In genomic region chrX:44789761-44790411, GRCm38 (mm10) we compare ENCODE assay signal across 8 mouse cellular contexts. TPM values are rescaled to one million over a fixed set of nuclear protein-coding genes. Genes with fewer than 3 reads are reported as not detected.
A peak's percentile ranks its signal among the peaks of the same experiment; 100 is the strongest.
DNase-seq lines count a peak whose midpoint lies in the region; TF ChIP-seq lines count a peak whose summit lies in the region.

TSS of gene Dcaf12l1 (minus strand) at chrX:44790197.

- peak within 1 kb of the TSS; percentile 83 for H3K27ac ChIP-seq in midbrain, embryonic 10.5 days (replicated peaks)
- no peak within 1 kb of the TSS for H3K27ac ChIP-seq in small intestine, adult 2 months (ENCODE audit: insufficient read depth, low read depth, low read length)

- intact Hi-C loops in gastrocnemius, postnatal 36 days (cut with DNase I), result no loop called here
- intact Hi-C loops in left cerebral cortex, postnatal 36 days (cut with DNase I), result no loop called here

- WGBS in midbrain, embryonic 10.5 days, result 13% methylated on average over 43 of the region's 47 CpGs
- WGBS in small intestine, adult 2 months, result 13% methylated on average over 47 of the region's 47 CpGs

- no peak for TF ChIP-seq POLR2A in small intestine, adult 2 months (IDR thresholded peaks at IDR 0.05; ENCODE audit: low read depth, low read length)

- peaks cover 13% of the 10 kb centered on the region; the same call in 1 of the 2 replicates for H3K9me3 ChIP-seq in midbrain, embryonic 10.5 days (replicated peaks)

- TF ChIP-seq CTCF in small intestine, adult 2 months (IDR thresholded peaks at IDR 0.05; ENCODE audit: extremely low read depth, insufficient read length, insufficient replicate concordance, low read depth, low read length), result no peak

- peak within 1 kb of the TSS; percentile 59 for H3K4me3 ChIP-seq in midbrain, embryonic 10.5 days
- H3K4me3 ChIP-seq in small intestine, adult 2 months (ENCODE audit: low read depth, low read length), result peak within 1 kb of the TSS; percentile 49

- no peaks in the 10 kb centered on the region; the same call in 1 of the 2 replicates for H3K27me3 ChIP-seq in midbrain, embryonic 10.5 days (ENCODE audit: low read depth, poor library complexity, severe bottlenecking)
- H3K27me3 ChIP-seq in small intestine, adult 2 months (ENCODE audit: control insufficient read depth, insufficient read depth, low read length), result no peaks in the 10 kb centered on the region

- no peaks in the 10 kb centered on the region for H3K36me3 ChIP-seq in midbrain, embryonic 10.5 days
- no peaks in the 10 kb centered on the region for H3K36me3 ChIP-seq in small intestine, adult 2 months (ENCODE audit: control insufficient read depth, insufficient read depth, low read length)

- H3K4me1 ChIP-seq in midbrain, embryonic 10.5 days, result no peaks in the 10 kb centered on the region
- H3K4me1 ChIP-seq in small intestine, adult 2 months (ENCODE audit: control insufficient read depth, insufficient read depth, insufficient read length, low read length), result no peaks in the 10 kb centered on the region

- DNase-seq in adrenal gland, postnatal 25 days, result peak; percentile 64
- peak; percentile 60 for DNase-seq in embryo, embryonic 10.5 days (ENCODE audit: low spot score)
- DNase-seq in gastrocnemius, postnatal 36 days, result peak; percentile 10 to 17
- DNase-seq in kidney, adult 18-20 months, result peak; percentile 51
- peak; percentile 47 to 60 for DNase-seq in left cerebral cortex, postnatal 36 days (ENCODE audit: low spot score in 2 of 2)
- DNase-seq in midbrain, embryonic 10.5 days (ENCODE audit: low spot score), result peak; percentile 70
- no peak for DNase-seq in spleen, postnatal 14 days (ENCODE audit: low spot score in 2 of 2)

RNA-seq across cellular contexts. Expression of gene Dcaf12l1, which starts in this region (rescaled TPM):
- 2.2 and 4.3 TPM in 2 replicates for total RNA-seq in adrenal gland, postnatal 25 days (2021)
- under 1 TPM; 0.23 to 0.30 TPM for total RNA-seq in gastrocnemius, postnatal 36 days (2021)
- total RNA-seq in left cerebral cortex, postnatal 36 days (2021), result 10 to 100 TPM; 43.5 to 46.9 TPM
- polyA plus RNA-seq in midbrain, embryonic 10.5 days (2016; fragmentation: Nextera tagmentation; extraction: Ambion mirVana), result 8.9 and 9.5 TPM in 2 replicates
- polyA plus RNA-seq in small intestine, adult 2 months (2012; rRNA removed), result 0.22 and 0.32 TPM in 2 replicates

Comparison
In these comparisons a context has a peak if more than half of its experiments do, and no peak if none do; other contexts are left out.
1. Peak in DNase-seq in gastrocnemius, postnatal 36 days; RNA of the gene not detected or under 1 TPM.
2. DNase-seq: peak in adrenal gland, postnatal 25 days (single experiment), embryo, embryonic 10.5 days (single experiment), kidney, adult 18-20 months (single experiment), left cerebral cortex, postnatal 36 days (2 of 2) and midbrain, embryonic 10.5 days (single experiment); none in spleen, postnatal 14 days (0 of 2).